Mouse (Mus musculus) olfactory bulb, adult 2 months (tissue): ENCODE measurements around the gene Tnni3k.

Experiments used
- CTCF ChIP-seq: fragments of 200-500 bp; IDR thresholded peaks from 2 replicates; pipeline ENCODE4 v1.5.1; 2012; ENCODE audit warnings: low read depth, mild to moderate bottlenecking, low read length, moderate library complexity; ENCODE audit not compliant: insufficient read depth
- POLR2A ChIP-seq: fragments of 200-500 bp; IDR thresholded peaks from 2 replicates; pipeline ENCODE4 v1.6.1; 2012; ENCODE audit warnings: mild to moderate bottlenecking, low read depth, low read length, moderate library complexity; ENCODE audit not compliant: insufficient read depth

DNA sequence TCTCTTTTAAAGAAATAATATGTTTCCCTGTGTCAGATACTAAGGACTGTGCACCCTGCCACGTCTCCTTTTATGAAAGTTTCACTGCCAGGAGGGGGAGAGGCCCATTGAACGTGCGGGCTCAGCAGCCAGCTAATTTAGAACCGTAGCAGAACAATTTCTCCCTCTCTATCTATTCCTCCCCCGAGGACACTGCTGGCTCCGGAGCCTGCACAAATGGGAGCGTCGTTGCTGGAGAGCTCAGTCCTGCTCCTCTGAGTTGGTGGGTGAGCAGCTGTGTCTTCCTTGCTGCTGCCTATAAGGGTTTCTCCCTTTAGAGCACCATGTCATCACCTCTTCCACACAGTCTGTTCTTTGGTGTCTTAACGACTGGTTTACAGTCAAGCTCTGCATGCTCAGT is 220.8 kb downstream of the Tnni3k start:
- no peak for TF ChIP-seq POLR2A
- TF ChIP-seq CTCF = no peak
